Mouse (Mus musculus): ENCODE data around the gene Tmcc3. TPM values are rescaled to one million over a fixed set of nuclear protein-coding genes. Genes with fewer than 3 reads are reported as not detected.

The Tmcc3 gene
- total and polyA plus RNA-seq, 2 experiments from 2014 or later: 12.8 to 14.7 TPM

GRCm38 (mm10) chr10:94512771-94513170 lies 201.0 kb downstream of the Tmcc3 start:
- Histone ChIP-seq H3K4me2 (ENCODE audit: low read depth, low read length, poor library complexity, severe bottlenecking) (no peak overlapping the region), H3K4me3 (ENCODE audit: low read depth, low read length) (no peak overlapping the region), H3K27me3 (ENCODE audit: insufficient read depth, low read length) (no peaks in the 10 kb centered on the region), H3K9ac (replicated peaks; ENCODE audit: low read length, poor library complexity, severe bottlenecking) (no peak overlapping the region), H3K36me3 (ENCODE audit: insufficient read depth, low read length) (no peaks in the 10 kb centered on the region), H3K27ac (ENCODE audit: low read depth, low read length) (no peak overlapping the region), H3K9me3 (ENCODE audit: low read length) (no peaks in the 10 kb centered on the region), H3K4me1 (ENCODE audit: insufficient read depth, low read length) (no peaks in the 10 kb centered on the region)
- ATAC-seq (ENCODE audit: low FRiP score) (no peak), DNase-seq (ENCODE audit: low spot score) (no peak)
- WGBS: 91% methylated on average over 1 of the region's 1 CpGs
- no peak for TF ChIP-seq CTCF (IDR thresholded peaks at IDR 0.05)

GRCm38 (mm10) chr10:94514091-94514505 lies 202.3 kb downstream of the Tmcc3 start:
- Histone ChIP-seq H3K27me3 (ENCODE audit: insufficient read depth, low read length) (no peaks in the 10 kb centered on the region), H3K36me3 (ENCODE audit: insufficient read depth, low read length) (no peaks in the 10 kb centered on the region), H3K4me3 (ENCODE audit: low read depth, low read length) (peak overlapping the region; percentile 78), H3K27ac (ENCODE audit: low read depth, low read length) (peak overlapping the region; percentile 75; the same call in 1 of the 2 replicates), H3K9ac (replicated peaks; ENCODE audit: low read length, poor library complexity, severe bottlenecking) (no peak overlapping the region), H3K4me2 (ENCODE audit: low read depth, low read length, poor library complexity, severe bottlenecking) (peak overlapping the region; percentile 90), H3K9me3 (ENCODE audit: low read length) (no peaks in the 10 kb centered on the region), H3K4me1 (ENCODE audit: insufficient read depth, low read length) (no peaks in the 10 kb centered on the region)
- TF ChIP-seq CTCF (IDR thresholded peaks at IDR 0.05): no peak
- DNase-seq (ENCODE audit: low spot score) (no peak), ATAC-seq (ENCODE audit: low FRiP score) (no peak)
- under 1% methylated on average over 12 of the region's 12 CpGs for WGBS

GRCm38 (mm10) chr10:94514506-94515178 lies 202.9 kb downstream of the Tmcc3 start:
- ATAC-seq (ENCODE audit: low FRiP score) (peak; percentile 82), DNase-seq (ENCODE audit: low spot score) (no peak)
- H3K4me1 ChIP-seq (ENCODE audit: insufficient read depth, low read length): no peaks in the 10 kb centered on the region
- no peak for TF ChIP-seq CTCF (IDR thresholded peaks at IDR 0.05)
- peak overlapping the region; percentile 72 for H3K9ac ChIP-seq (replicated peaks; ENCODE audit: low read length, poor library complexity, severe bottlenecking)
- H3K4me3 ChIP-seq (ENCODE audit: low read depth, low read length): peak overlapping the region; percentile 78
- no peaks in the 10 kb centered on the region for H3K27me3 ChIP-seq (ENCODE audit: insufficient read depth, low read length)
- no peaks in the 10 kb centered on the region for H3K36me3 ChIP-seq (ENCODE audit: insufficient read depth, low read length)
- no peaks in the 10 kb centered on the region for H3K9me3 ChIP-seq (ENCODE audit: low read length)
- H3K27ac ChIP-seq (ENCODE audit: low read depth, low read length): peak overlapping the region; percentile 75
- under 1% methylated on average over 50 of the region's 71 CpGs for WGBS
- H3K4me2 ChIP-seq (ENCODE audit: low read depth, low read length, poor library complexity, severe bottlenecking): peak overlapping the region; percentile 90

- Histone ChIP-seq H3K4me1 (ENCODE audit: insufficient read depth, low read length) (no peaks in the 10 kb centered on the region), H3K27me3 (ENCODE audit: insufficient read depth, low read length) (no peaks in the 10 kb centered on the region), H3K9me3 (ENCODE audit: low read length) (no peaks in the 10 kb centered on the region), H3K4me3 (ENCODE audit: low read depth, low read length) (peak overlapping the region; percentile 78), H3K9ac (replicated peaks; ENCODE audit: low read length, poor library complexity, severe bottlenecking) (peak overlapping the region; percentile 72), H3K36me3 (ENCODE audit: insufficient read depth, low read length) (no peaks in the 10 kb centered on the region), H3K4me2 (ENCODE audit: low read depth, low read length, poor library complexity, severe bottlenecking) (peak overlapping the region; percentile 90), H3K27ac (ENCODE audit: low read depth, low read length) (peak overlapping the region; percentile 75)
- ATAC-seq (ENCODE audit: low FRiP score) (peak; percentile 79), DNase-seq (ENCODE audit: low spot score) (peak; percentile 70)
- TF ChIP-seq CTCF (IDR thresholded peaks at IDR 0.05): peak; percentile 66
- 1% methylated on average over 27 of the region's 34 CpGs for WGBS
These were observed 203.4 kb downstream of the Tmcc3 start for GRCm38 (mm10) chr10:94515179-94515545.

- H3K27ac ChIP-seq (ENCODE audit: low read depth, low read length): peak overlapping the region; percentile 75
- peak overlapping the region; percentile 78 for H3K4me3 ChIP-seq (ENCODE audit: low read depth, low read length)
- H3K9ac ChIP-seq (replicated peaks; ENCODE audit: low read length, poor library complexity, severe bottlenecking): peak overlapping the region; percentile 72
- DNase-seq (ENCODE audit: low spot score) (no peak), ATAC-seq (ENCODE audit: low FRiP score) (no peak)
- H3K36me3 ChIP-seq (ENCODE audit: insufficient read depth, low read length): no peaks in the 10 kb centered on the region
- H3K4me2 ChIP-seq (ENCODE audit: low read depth, low read length, poor library complexity, severe bottlenecking): peak overlapping the region; percentile 90
- 2% methylated on average over 10 of the region's 10 CpGs for WGBS
- TF ChIP-seq CTCF (IDR thresholded peaks at IDR 0.05): no peak
- H3K4me1 ChIP-seq (ENCODE audit: insufficient read depth, low read length): no peaks in the 10 kb centered on the region
- no peaks in the 10 kb centered on the region for H3K9me3 ChIP-seq (ENCODE audit: low read length)
- H3K27me3 ChIP-seq (ENCODE audit: insufficient read depth, low read length): no peaks in the 10 kb centered on the region
These were observed 203.8 kb downstream of the Tmcc3 start for GRCm38 (mm10) chr10:94515583-94515982.

GRCm38 (mm10) chr10:94519887-94520286 lies 208.1 kb downstream of the Tmcc3 start:
- H3K9ac ChIP-seq (replicated peaks; ENCODE audit: low read length, poor library complexity, severe bottlenecking): no peak overlapping the region
- TF ChIP-seq CTCF (IDR thresholded peaks at IDR 0.05): no peak
- peaks cover 7% of the 10 kb centered on the region; the same call in 1 of the 2 replicates for H3K4me1 ChIP-seq (ENCODE audit: insufficient read depth, low read length)
- 60% methylated on average over 7 of the region's 7 CpGs for WGBS
- no peaks in the 10 kb centered on the region for H3K36me3 ChIP-seq (ENCODE audit: insufficient read depth, low read length)
- peak overlapping the region; percentile 25 for H3K4me2 ChIP-seq (ENCODE audit: low read depth, low read length, poor library complexity, severe bottlenecking)
- no peak overlapping the region for H3K4me3 ChIP-seq (ENCODE audit: low read depth, low read length)
- no peaks in the 10 kb centered on the region for H3K9me3 ChIP-seq (ENCODE audit: low read length)
- ATAC-seq (ENCODE audit: low FRiP score) (no peak), DNase-seq (ENCODE audit: low spot score) (no peak)
- no peak overlapping the region for H3K27ac ChIP-seq (ENCODE audit: low read depth, low read length)
- no peaks in the 10 kb centered on the region for H3K27me3 ChIP-seq (ENCODE audit: insufficient read depth, low read length)
